Mouse (Mus musculus) adrenal gland, postnatal 36 days (tissue): ENCODE data around the gene Casp3. TPM values are rescaled to one million over a fixed set of nuclear protein-coding genes. Genes with fewer than 3 reads are reported as not detected.

Experiments
- DNase-seq, 2 experiments: peaks; one replicate each; pipeline ENCODE4 v3.0.0; 2021; ENCODE audit warnings: mixed read lengths in 1 of 2
- total RNA-seq, 2 experiments: library from RNA; stranded (reverse); gene quantifications; 2 replicates each; pipeline ENCODE4 v1.2.3; 2021

Casp3 gene
- total RNA-seq, 2 experiments from 2014 or later = 17.3 to 22.4 TPM

DNA sequence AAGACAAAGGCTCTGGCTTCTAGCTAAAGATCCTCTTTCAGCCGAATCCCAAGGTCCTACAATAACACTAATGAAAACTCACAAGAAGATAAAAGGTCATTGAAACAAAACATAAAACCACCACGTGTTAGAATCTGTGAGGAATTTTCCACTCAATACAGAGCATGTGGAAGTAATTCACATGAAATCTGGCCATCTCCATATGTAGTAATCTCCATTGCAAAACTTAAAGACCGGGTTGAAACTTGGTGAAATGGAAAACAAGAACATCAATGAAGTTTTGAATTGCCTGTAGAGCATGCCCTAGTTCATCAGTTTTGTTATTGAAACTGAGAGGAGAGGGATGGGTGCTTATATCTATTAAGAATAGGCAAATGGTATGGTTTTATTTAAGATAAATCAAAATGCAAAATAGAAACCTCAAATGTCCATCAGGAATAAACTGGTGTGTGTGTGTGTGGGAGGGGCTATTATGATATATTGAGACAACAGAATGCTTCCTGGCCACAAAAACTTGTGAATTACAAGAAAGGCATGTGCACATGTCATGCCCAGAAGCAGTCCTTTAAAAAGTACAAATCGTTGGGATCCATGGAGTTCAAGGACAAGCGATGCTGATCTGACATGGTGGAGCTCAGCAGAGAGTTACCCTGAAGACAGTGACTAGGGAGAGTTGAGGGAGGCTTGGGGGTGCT is 63.7 kb downstream of the Casp3 start:
- peak in 1 of 2 experiments; percentile 13 for DNase-seq

DNA sequence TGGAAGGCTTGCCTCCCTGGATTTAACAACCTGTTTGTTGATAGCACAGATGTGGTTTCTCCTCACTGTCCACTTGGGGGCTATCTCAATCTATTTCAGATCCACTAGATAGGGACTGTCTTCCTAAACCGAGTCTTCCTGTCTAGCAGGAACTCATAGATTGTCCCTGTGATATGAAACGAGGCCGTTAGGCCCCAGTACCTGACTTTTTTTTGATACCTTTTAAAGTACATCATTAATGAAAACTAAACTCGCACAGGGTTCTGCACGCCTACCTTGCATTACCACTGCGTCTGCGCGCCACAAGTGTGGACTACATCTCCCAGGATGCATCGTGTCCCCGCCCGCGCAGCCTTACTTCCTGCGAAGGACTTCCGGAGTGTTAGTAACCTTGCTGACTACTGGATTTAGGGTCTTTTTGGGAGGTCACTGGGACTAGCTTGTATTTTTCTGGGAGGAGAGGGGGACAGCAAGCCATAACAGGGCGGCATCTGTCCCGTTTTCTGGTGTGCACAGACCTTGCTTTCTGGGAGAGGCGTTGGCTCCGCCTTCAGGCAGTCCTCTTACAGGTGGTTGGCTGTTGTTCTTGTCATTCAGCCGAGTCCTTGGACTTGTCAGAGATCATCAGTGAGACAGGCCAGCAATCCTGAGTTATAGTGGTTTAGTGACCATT is 69.7 kb downstream of the Casp3 start:
- DNase-seq = peak; percentile 92 to 93

Other genes starting within 250 kb of the Casp3 start
- 100 to 1,000 TPM; 398 to 483 TPM for gene Acsl1, start 146.3 kb upstream of the Casp3 start, total RNA-seq
- 1 to 10 TPM; 1.8 to 3.1 TPM for gene Cenpu, start 65.3 kb upstream of the Casp3 start, total RNA-seq
- 10 to 100 TPM; 11.0 to 13.3 TPM for gene Primpol, start 79 bp upstream of the Casp3 start, total RNA-seq
- gene Irf2, start 122.4 kb downstream of the Casp3 start, total RNA-seq = 10 to 100 TPM; 67.9 to 76.9 TPM